Mouse (Mus musculus) right cerebral cortex, adult 2 months (tissue): ENCODE data around the gene Omd.
"Not testable (repeated sequence)": the region's sequence is repeated elsewhere in the genome, so short reads cannot be mapped to it uniquely, and the experiment has no call there.

ENCODE experiments used
- DNase-seq, 2 experiments: peaks; one replicate each; pipeline ENCODE4 v3.0.0; 2021 to 2022; ENCODE audit warnings: low spot score in 2 of 2

Omd gene

GRCm38 (mm10) chr13:49581541-49582530, at the start of gene Omd:
Gene Omd (plus strand): TSS chr13:49582462.
- DNase-seq: no peak

GRCm38 (mm10) chr13:49536946-49537345, 45.3 kb upstream of the Omd start:
- no peak for DNase-seq

GRCm38 (mm10) chr13:49538693-49539092, 43.6 kb upstream of the Omd start:
- no peak for DNase-seq

- DNase-seq: no peak
These were observed 38.0 kb upstream of the Omd start, which contains the start of gene Aspn for GRCm38 (mm10) chr13:49544279-49544678. Gene Aspn (plus strand): TSS chr13:49544443.

GRCm38 (mm10) chr13:49545646-49546045, 36.6 kb upstream of the Omd start:
- no peak for DNase-seq

DNA sequence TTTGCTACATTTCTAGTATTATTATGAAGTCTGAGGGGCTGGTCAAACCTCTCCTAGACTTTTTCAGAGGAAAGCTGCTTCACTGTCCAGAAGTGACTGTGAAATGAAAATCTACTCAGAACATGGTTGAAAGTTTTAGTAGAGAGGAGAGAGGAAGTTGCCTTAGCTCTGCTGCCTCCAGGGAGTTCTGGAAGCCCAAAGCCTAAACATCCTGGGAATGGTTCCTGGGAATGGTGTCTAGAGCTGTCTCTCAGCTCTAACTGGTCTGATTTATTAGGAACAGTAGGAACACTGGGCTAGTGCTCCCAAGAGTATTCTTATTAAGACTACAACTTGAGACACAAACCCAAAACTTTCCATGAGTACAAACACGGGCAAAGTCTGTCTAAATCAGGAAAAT, 35.7 kb upstream of the Omd start:
- DNase-seq: no peak

DNA sequence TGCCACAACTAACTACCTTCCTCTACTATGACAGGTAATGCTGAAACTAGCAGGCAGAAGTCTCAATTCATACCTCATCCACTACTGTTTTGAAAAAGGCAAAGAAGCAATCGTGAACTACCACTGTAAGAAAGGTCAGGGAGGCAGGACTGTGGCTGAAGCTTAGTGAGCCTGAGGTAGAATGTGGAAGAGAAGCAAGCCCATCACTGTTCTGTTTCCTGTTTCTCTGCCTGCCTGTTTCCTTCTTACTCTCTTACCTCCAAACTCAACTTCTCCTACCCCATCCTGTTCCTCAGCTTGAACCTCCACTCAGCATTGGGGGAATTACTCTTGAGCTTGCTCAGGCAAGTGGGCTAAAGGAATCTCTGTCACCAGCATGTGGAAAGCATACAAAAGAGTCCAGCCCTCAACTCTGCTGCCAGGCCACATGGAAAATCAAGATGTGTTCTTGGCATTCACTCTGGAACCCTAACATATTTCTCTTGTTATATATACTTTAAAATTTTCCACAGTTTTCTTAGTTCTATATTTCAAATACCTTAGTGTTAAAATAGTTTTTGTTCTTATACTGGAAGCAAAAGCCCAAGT, 34.6 kb upstream of the Omd start:
- no peak for DNase-seq

DNA sequence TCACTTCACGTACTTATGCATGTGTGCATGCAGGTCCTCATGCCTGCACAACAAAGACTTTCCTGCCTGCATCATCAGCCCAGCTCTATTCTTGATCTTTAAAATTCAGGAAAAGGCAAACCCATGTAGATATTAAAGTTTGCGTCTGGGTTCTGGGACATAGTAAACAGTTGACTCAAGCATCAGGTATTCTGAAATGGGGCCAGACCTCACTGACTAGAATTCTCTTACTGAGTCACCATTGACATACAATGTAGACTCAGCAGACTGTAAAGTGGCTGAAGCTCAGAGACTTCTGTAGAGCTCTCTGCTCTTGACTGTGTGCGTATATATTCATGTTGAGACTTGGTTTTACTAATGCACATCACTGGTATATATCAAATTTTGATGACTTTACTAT, 32.6 kb upstream of the Omd start:
- DNase-seq: no peak

GRCm38 (mm10) chr13:49554519-49554918, 27.7 kb upstream of the Omd start:
- DNase-seq: no peak

DNA sequence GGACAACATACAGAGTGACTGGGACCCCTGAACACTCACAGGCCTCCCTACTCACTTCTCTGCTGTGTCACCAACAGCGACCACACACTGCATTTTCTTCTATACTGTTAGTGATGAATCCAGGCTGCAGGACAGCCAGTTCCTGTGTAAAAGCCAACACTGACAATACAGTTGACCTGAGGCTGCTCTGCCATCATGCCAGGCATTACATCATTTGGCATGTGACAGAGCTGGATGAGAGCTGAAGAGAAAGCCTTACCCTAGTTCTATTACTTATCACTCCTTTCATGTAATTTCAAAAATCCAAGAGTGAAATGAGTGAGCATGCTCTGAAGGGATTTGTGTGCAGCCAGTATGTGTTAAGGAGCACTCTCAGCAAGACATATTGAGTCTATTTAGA, 26.1 kb upstream of the Omd start:
- no peak for DNase-seq

- no peak for DNase-seq
These were observed 25.3 kb upstream of the Omd start for GRCm38 (mm10) chr13:49556924-49557323.

- no peak for DNase-seq
These were observed 23.1 kb upstream of the Omd start for GRCm38 (mm10) chr13:49559185-49559584.

DNA sequence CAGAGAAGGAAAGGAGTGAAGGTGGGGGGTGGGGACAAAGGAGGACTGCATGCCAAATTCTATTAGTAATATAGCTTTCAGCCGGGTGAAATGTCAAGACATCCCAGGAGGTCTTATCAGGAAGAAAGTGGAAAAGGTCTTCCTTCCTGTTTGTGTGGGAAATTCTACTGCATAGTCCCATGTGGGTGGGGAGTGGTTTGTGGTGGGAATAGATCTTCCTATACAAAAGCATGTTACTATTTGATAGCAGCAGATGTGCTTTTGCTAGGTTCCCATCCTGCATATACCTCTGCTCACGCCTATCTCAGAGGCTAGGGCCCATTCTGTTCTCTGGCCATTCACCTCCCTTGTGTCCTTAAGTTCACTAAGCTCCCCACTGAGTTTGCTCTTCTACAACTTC, 21.4 kb upstream of the Omd start:
- no peak for DNase-seq

DNA sequence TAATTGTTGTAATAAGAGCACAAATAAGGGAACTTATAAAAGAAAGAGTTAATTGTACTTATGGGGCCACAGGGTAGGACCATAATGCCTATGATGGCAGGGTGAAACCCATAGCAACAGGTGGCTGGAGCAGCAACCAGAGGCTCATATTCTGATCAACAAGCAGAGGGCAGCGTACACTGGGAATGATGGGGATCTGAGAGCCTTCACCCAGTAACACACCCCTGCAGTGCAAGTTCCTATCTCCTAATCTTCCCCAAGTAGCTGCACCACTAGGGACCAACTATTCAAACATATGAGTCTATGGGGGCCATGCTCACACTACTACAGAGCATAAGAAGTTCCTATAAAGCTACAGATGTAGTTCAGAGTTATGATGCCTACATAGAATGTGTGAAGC, 17.9 kb upstream of the Omd start:
- DNase-seq: no peak

- no peak for DNase-seq
These were observed 11.9 kb upstream of the Omd start for GRCm38 (mm10) chr13:49570371-49570770.

- DNase-seq: no peak
These were observed 10.8 kb upstream of the Omd start for GRCm38 (mm10) chr13:49571418-49571817.

GRCm38 (mm10) chr13:49583859-49584258, 1.6 kb downstream of the Omd start:
- DNase-seq: no peak

- DNase-seq: no peak
These were observed 2.2 kb downstream of the Omd start for GRCm38 (mm10) chr13:49584307-49585005.

DNA sequence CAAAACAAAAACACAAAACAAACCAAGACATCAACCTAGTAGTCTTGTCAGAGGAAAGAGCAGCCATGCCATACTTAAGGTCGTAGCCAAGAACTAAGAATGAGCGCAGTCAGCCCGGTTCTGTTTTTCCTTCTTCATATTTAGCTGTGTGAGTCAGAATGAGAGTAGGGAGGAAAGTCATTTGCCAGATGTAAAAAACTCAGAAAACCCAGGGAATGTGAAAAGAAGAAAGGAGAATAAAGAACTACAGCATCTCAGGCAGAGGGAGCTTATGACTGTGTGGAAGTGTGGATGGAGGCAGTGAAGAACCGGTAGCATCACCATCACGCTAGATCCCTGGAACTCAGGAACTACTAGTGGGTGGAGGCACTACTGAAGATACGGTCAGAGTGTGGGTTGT, 3.8 kb downstream of the Omd start:
- DNase-seq: no peak

DNA sequence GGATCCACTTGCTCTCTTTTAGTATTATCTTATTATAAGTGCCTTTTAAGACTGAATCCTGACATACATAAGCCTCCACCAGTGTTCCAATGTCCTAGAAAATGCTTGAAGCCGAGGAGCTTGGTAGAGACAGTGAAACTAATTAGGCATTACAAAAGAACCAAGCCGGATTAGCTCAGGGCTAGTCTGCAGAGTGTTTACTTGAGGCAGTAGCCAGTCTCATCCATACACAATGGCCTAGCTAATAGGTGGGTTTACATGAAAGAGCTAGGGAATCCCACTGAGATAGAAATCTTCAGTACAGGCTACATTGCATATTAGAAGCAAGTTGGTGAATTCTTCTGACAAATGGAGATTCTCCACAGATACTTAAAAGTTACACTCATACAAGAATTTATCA, 20.3 kb downstream of the Omd start:
- DNase-seq: not testable (repeated sequence)

- DNase-seq: no peak
These were observed 21.3 kb downstream of the Omd start for GRCm38 (mm10) chr13:49603603-49604002.

DNA sequence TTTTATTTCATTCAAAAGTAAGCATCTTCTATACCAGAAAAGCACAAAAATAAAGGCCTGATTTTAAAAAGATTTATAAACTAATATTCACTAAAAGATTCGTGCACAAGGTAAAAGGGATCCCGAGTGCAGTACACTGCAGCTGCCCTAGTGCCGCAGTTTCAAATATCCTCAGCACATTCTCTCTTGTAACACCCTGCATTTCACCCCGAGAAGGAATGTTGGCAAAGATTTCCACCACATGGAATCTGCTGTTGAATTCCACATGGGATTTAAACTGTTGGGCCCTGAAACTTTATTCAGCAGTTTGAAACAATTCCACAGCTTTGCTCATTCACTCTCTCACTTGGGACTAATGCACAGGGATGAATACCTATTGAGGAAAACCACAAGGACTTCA, 25.5 kb downstream of the Omd start, which contains the start of gene Ogn:
Gene Ogn (plus strand): TSS at position 333 of the 400 bp plus-strand sequence.
- no peak for DNase-seq
